Mouse (Mus musculus) hindbrain, embryonic 13.5 days (tissue): ENCODE data around the gene Fank1. TPM values are rescaled to one million over a fixed set of nuclear protein-coding genes. Genes with fewer than 3 reads are reported as not detected.

ENCODE experiments used
- ATAC-seq: fragments of 200-750 bp; cut with Nextera tagmentation; 2 replicates; pipeline ENCODE4 v1.8.0; 2017; ENCODE audit warnings: moderate TSS enrichment; ENCODE audit not compliant: low FRiP score
- H3K27ac ChIP-seq: fragments of 300-500 bp; sonication (generic); 2 replicates; pipeline ENCODE4 v1.5.1; 2015; ENCODE audit warnings: inconsistent platforms, mild to moderate bottlenecking, moderate library complexity
- H3K27me3 ChIP-seq: fragments of 300-500 bp; sonication (generic); 2 replicates; pipeline ENCODE4 v1.6.1; 2015; ENCODE audit warnings: mild to moderate bottlenecking, inconsistent platforms
- H3K36me3 ChIP-seq: fragments of 300-500 bp; sonication (generic); 2 replicates; pipeline ENCODE4 v1.6.1; 2015; ENCODE audit warnings: mild to moderate bottlenecking, inconsistent platforms
- H3K4me1 ChIP-seq: fragments of 300-500 bp; sonication (generic); replicated peaks from 2 replicates; pipeline ENCODE4 v1.6.1; 2015; ENCODE audit warnings: inconsistent platforms
- H3K4me2 ChIP-seq: fragments of 300-500 bp; sonication (generic); 2 replicates; pipeline ENCODE4 v1.6.1; 2015; ENCODE audit warnings: inconsistent platforms, mild to moderate bottlenecking, moderate library complexity
- H3K4me3 ChIP-seq: fragments of 300-500 bp; sonication (generic); 2 replicates; pipeline ENCODE4 v1.5.1; 2015; ENCODE audit warnings: mild to moderate bottlenecking, inconsistent platforms
- H3K9ac ChIP-seq: fragments of 300-500 bp; sonication (generic); 2 replicates; pipeline ENCODE4 v1.6.1; 2015; ENCODE audit warnings: mild to moderate bottlenecking, inconsistent platforms
- H3K9me3 ChIP-seq: fragments of 300-500 bp; sonication (generic); 2 replicates; pipeline ENCODE4 v1.6.1; 2016; ENCODE audit warnings: inconsistent platforms
- WGBS: fragments of 180-500 bp; shearing (Covaris S2); methylation state at CpG from one replicate; pipeline ENCODE4 v1.1.7; 2015; 5-methylcytosine and 5-hydroxymethylcytosine counted together
- polyA plus RNA-seq: library from polyadenylated mRNA; unstranded; fragments of >200 nt; fragmentation: Nextera tagmentation; extraction: Ambion mirVana; gene quantifications from 2 replicates; pipeline ENCODE4 v1.2.1, GENCODE M21; 2015

The Fank1 gene
- polyA plus RNA-seq, 1 experiment from 2014 or later: 3.3 TPM

DNA sequence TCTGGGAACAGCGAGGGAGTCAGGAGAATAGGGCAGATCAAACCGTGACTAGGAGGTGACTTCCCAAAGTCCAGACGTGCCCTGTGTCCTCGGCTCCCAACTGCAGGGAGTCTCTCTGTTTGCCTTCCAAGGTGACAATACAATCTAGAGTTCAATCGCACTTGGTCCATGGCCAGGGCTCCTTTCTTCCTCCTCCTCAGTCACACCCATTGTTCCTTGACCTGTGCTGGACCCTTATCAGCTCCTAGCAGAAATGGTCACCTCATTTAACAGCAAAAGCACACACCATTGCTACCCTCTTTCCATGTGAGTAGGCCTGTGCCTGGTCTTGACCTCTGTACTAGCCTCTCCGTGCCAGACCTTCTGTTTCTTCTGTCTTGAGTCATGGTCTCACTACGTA lies 144.1 kb downstream of the Fank1 start:
- WGBS: 87% methylated on average over 7 of the region's 7 CpGs

DNA sequence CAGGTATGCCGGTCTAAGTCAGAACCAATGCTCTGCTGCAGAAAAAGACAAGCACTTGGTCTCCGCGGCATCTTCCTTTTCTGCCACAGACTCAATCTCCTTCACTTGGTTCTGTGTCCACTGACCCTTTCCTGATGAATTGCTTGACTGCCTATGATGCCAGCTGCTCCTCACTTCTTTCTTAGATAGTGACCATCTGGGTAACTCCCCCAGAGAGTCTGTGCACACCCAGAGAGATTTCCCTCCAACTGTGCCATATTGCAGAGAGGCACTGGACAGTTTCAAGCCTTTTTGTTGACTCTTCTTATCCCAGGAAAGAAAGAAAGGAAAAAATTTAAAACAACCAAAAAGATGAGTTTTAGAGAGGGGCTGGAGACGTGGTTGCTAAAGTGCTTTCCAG lies 144.6 kb downstream of the Fank1 start:
- H3K27ac ChIP-seq: no peak overlapping the region
- H3K4me1 ChIP-seq: peaks cover 10% of the 10 kb centered on the region
- H3K9ac ChIP-seq: no peak overlapping the region
- H3K27me3 ChIP-seq: no peaks in the 10 kb centered on the region
- no peak overlapping the region for H3K4me2 ChIP-seq
- WGBS: 88% methylated on average over 4 of the region's 4 CpGs
- no peak overlapping the region for H3K4me3 ChIP-seq
- no peaks in the 10 kb centered on the region for H3K9me3 ChIP-seq
- ATAC-seq: no peak
- H3K36me3 ChIP-seq: no peaks in the 10 kb centered on the region

More for the DNA sequence above, 144.1 kb downstream of the Fank1 start:
- Histone ChIP-seq H3K36me3 (no peaks in the 10 kb centered on the region), H3K4me1 (peaks cover 10% of the 10 kb centered on the region), H3K9ac (no peak overlapping the region), H3K9me3 (no peaks in the 10 kb centered on the region), H3K27me3 (no peaks in the 10 kb centered on the region), H3K27ac (no peak overlapping the region), H3K4me3 (no peak overlapping the region), H3K4me2 (no peak overlapping the region)
- no peak for ATAC-seq

GRCm38 (mm10) chr7:133923994-133924393 lies 147.3 kb downstream of the Fank1 start:
- no peaks in the 10 kb centered on the region for H3K27me3 ChIP-seq
- no peak overlapping the region for H3K4me2 ChIP-seq
- H3K4me3 ChIP-seq: no peak overlapping the region
- H3K9me3 ChIP-seq: no peaks in the 10 kb centered on the region
- no peak overlapping the region for H3K27ac ChIP-seq
- H3K4me1 ChIP-seq: peaks cover 14% of the 10 kb centered on the region
- H3K36me3 ChIP-seq: no peaks in the 10 kb centered on the region
- WGBS: 73% methylated on average over 6 of the region's 6 CpGs
- no peak overlapping the region for H3K9ac ChIP-seq
- ATAC-seq: no peak

DNA sequence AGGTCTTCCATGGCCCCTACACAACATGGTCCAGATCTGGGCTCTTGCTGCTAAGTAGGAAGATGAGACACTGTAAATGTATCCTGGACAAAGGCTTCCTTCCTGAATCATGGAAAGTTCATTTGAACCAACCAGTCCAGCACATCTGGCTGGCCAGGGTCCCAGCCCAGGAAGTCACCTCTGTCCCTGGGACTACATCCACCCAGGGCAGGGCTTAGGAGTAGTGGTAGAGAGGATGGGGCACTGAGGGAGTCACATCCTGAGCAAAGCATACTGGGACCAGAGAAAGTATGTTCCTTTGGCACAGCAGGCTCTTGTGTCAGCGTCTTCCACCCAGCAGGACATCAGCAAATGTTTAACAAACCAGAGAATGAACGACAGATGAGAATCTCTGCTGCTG lies 149.1 kb downstream of the Fank1 start:
- H3K4me2 ChIP-seq: no peak overlapping the region
- H3K27ac ChIP-seq: no peak overlapping the region
- no peak overlapping the region for H3K4me3 ChIP-seq
- no peak for ATAC-seq
- H3K9me3 ChIP-seq: no peaks in the 10 kb centered on the region
- H3K36me3 ChIP-seq: no peaks in the 10 kb centered on the region
- no peak overlapping the region for H3K9ac ChIP-seq
- H3K27me3 ChIP-seq: no peaks in the 10 kb centered on the region
- WGBS: 37% methylated on average over 2 of the region's 2 CpGs
- H3K4me1 ChIP-seq: 0 out of 2 replicates have a peak, but pooled peaks cover 7% of the 10 kb centered on the region

- ATAC-seq: no peak
- Histone ChIP-seq H3K27ac (no peak overlapping the region), H3K36me3 (no peaks in the 10 kb centered on the region), H3K4me1 (peaks cover 12% of the 10 kb centered on the region; the same call in 1 of the 2 replicates), H3K4me2 (no peak overlapping the region), H3K4me3 (no peak overlapping the region), H3K9me3 (no peaks in the 10 kb centered on the region), H3K27me3 (no peaks in the 10 kb centered on the region), H3K9ac (no peak overlapping the region)
- 91% methylated on average over 3 of the region's 3 CpGs for WGBS
Measured at GRCm38 (mm10) chr7:133928981-133929380, 152.3 kb downstream of the Fank1 start.

Other genes with a start within 250 kb of the Fank1 start
- 0.23 TPM in 1 of 2 replicates, not detected in the other for gene Tex36, start 174.7 kb upstream of the Fank1 start, polyA plus RNA-seq
- 21.6 and 23.8 TPM in 2 replicates for gene Edrf1, start 139.3 kb upstream of the Fank1 start, polyA plus RNA-seq
- gene Mmp21, start 96.8 kb upstream of the Fank1 start, polyA plus RNA-seq: not detected in 2 replicates
- 104 and 107 TPM in 2 replicates for gene Bccip, start 67.5 kb upstream of the Fank1 start, polyA plus RNA-seq
- 55.6 and 56.8 TPM in 2 replicates for gene Uros, start 66.8 kb upstream of the Fank1 start, polyA plus RNA-seq
- gene Dhx32, start 5.9 kb downstream of the Fank1 start, polyA plus RNA-seq: 31.9 and 33.3 TPM in 2 replicates